Mouse (Mus musculus): ENCODE data around the gene Galm.

GRCm38 (mm10) chr17:80139753-80140444, 12.6 kb downstream of the Galm start:
- no peak for TF ChIP-seq POLR2A (IDR thresholded peaks at IDR 0.05; ENCODE audit: borderline replicate concordance, extremely low read depth, low read depth, low read length)
- no peak for TF ChIP-seq CTCF (IDR thresholded peaks at IDR 0.05; ENCODE audit: insufficient read depth, low read length)

Data from lung, adult 2 months (tissue).